Mouse (Mus musculus): ENCODE data around the gene Sfxn5. TPM values are rescaled to one million over a fixed set of nuclear protein-coding genes. Genes with fewer than 3 reads are reported as not detected.

Gene Sfxn5
- polyA plus RNA-seq, 1 experiment from 2014 or later = 8.2 TPM

GRCm38 (mm10) chr6:85373066-85373860, 40.0 kb upstream of the Sfxn5 start:
- no peaks in the 10 kb centered on the region for H3K9me3 ChIP-seq
- peaks cover 4% of the 10 kb centered on the region; the same call in 1 of the 2 replicates for H3K36me3 ChIP-seq
- H3K4me1 ChIP-seq = peaks cover 45% of the 10 kb centered on the region
- no peak for ATAC-seq (ENCODE audit: insufficient number of reproducible peaks, insufficient read depth, low FRiP score, low TSS enrichment, low read depth)
- no peaks in the 10 kb centered on the region for H3K27me3 ChIP-seq
- H3K9ac ChIP-seq = peak overlapping the region; percentile 89
- H3K4me2 ChIP-seq = peak overlapping the region; percentile 83
- 85% methylated on average over 10 of the region's 10 CpGs for WGBS
- peak overlapping the region; percentile 81 for H3K4me3 ChIP-seq
- no peak overlapping the region for H3K27ac ChIP-seq

GRCm38 (mm10) chr6:85372496-85372895, 39.3 kb upstream of the Sfxn5 start:
- Histone ChIP-seq H3K4me1 (peaks cover 45% of the 10 kb centered on the region), H3K4me2 (peak overlapping the region; percentile 83), H3K4me3 (peak overlapping the region; percentile 81), H3K36me3 (peaks cover 4% of the 10 kb centered on the region; the same call in 1 of the 2 replicates), H3K9ac (peak overlapping the region; percentile 89; the same call in 1 of the 2 replicates), H3K9me3 (no peaks in the 10 kb centered on the region), H3K27me3 (no peaks in the 10 kb centered on the region), H3K27ac (no peak overlapping the region)
- no peak for ATAC-seq (ENCODE audit: insufficient number of reproducible peaks, insufficient read depth, low FRiP score, low TSS enrichment, low read depth)
- 75% methylated on average over 2 of the region's 2 CpGs for WGBS

- Histone ChIP-seq H3K4me3 (no peak overlapping the region), H3K9ac (peak overlapping the region; percentile 89; the same call in 1 of the 2 replicates), H3K4me1 (peaks cover 51% of the 10 kb centered on the region), H3K27me3 (no peaks in the 10 kb centered on the region), H3K4me2 (peak overlapping the region; percentile 83), H3K9me3 (no peaks in the 10 kb centered on the region), H3K27ac (no peak overlapping the region), H3K36me3 (peaks cover 4% of the 10 kb centered on the region; the same call in 1 of the 2 replicates)
- ATAC-seq (ENCODE audit: insufficient number of reproducible peaks, insufficient read depth, low FRiP score, low TSS enrichment, low read depth) = no peak
- 80% methylated on average over 6 of the region's 6 CpGs for WGBS
These were observed 38.7 kb upstream of the Sfxn5 start for GRCm38 (mm10) chr6:85371859-85372405.

GRCm38 (mm10) chr6:85370666-85371430, 37.6 kb upstream of the Sfxn5 start:
- H3K4me1 ChIP-seq = peaks cover 60% of the 10 kb centered on the region
- H3K9me3 ChIP-seq = no peaks in the 10 kb centered on the region
- no peaks in the 10 kb centered on the region for H3K27me3 ChIP-seq
- no peak overlapping the region for H3K4me3 ChIP-seq
- peaks cover 4% of the 10 kb centered on the region; the same call in 1 of the 2 replicates for H3K36me3 ChIP-seq
- 89% methylated on average over 9 of the region's 9 CpGs for WGBS
- no peak overlapping the region for H3K4me2 ChIP-seq
- H3K9ac ChIP-seq = no peak overlapping the region
- ATAC-seq (ENCODE audit: insufficient number of reproducible peaks, insufficient read depth, low FRiP score, low TSS enrichment, low read depth) = no peak
- no peak overlapping the region for H3K27ac ChIP-seq

GRCm38 (mm10) chr6:85370041-85370440, 36.8 kb upstream of the Sfxn5 start:
- no peak overlapping the region for H3K4me3 ChIP-seq
- H3K9me3 ChIP-seq = no peaks in the 10 kb centered on the region
- H3K4me2 ChIP-seq = no peak overlapping the region
- no peaks in the 10 kb centered on the region for H3K27me3 ChIP-seq
- 81% methylated on average over 5 of the region's 5 CpGs for WGBS
- H3K9ac ChIP-seq = no peak overlapping the region
- ATAC-seq (ENCODE audit: insufficient number of reproducible peaks, insufficient read depth, low FRiP score, low TSS enrichment, low read depth) = no peak
- H3K27ac ChIP-seq = no peak overlapping the region
- H3K4me1 ChIP-seq = peaks cover 60% of the 10 kb centered on the region
- peaks cover 4% of the 10 kb centered on the region; the same call in 1 of the 2 replicates for H3K36me3 ChIP-seq

- H3K4me2 ChIP-seq = no peak overlapping the region
- H3K27me3 ChIP-seq = no peaks in the 10 kb centered on the region
- H3K9me3 ChIP-seq = no peaks in the 10 kb centered on the region
- WGBS = 77% methylated on average over 5 of the region's 5 CpGs
- H3K4me1 ChIP-seq = peaks cover 60% of the 10 kb centered on the region
- peak overlapping the region; percentile 22; the same call in 1 of the 2 replicates for H3K27ac ChIP-seq
- ATAC-seq (ENCODE audit: insufficient number of reproducible peaks, insufficient read depth, low FRiP score, low TSS enrichment, low read depth) = 0 out of 2 replicates have a peak, but pooled peaks have one; percentile 15
- peaks cover 4% of the 10 kb centered on the region; the same call in 1 of the 2 replicates for H3K36me3 ChIP-seq
- H3K4me3 ChIP-seq = no peak overlapping the region
- H3K9ac ChIP-seq = no peak overlapping the region
These were observed 36.1 kb upstream of the Sfxn5 start for GRCm38 (mm10) chr6:85369181-85369860.

GRCm38 (mm10) chr6:85368722-85369121, 35.5 kb upstream of the Sfxn5 start:
- no peak overlapping the region for H3K4me3 ChIP-seq
- ATAC-seq (ENCODE audit: insufficient number of reproducible peaks, insufficient read depth, low FRiP score, low TSS enrichment, low read depth) = peak; percentile 11; the same call in 1 of the 2 replicates
- peaks cover 4% of the 10 kb centered on the region; the same call in 1 of the 2 replicates for H3K36me3 ChIP-seq
- H3K4me2 ChIP-seq = no peak overlapping the region
- H3K9me3 ChIP-seq = no peaks in the 10 kb centered on the region
- 61% methylated on average over 5 of the region's 5 CpGs for WGBS
- peaks cover 58% of the 10 kb centered on the region for H3K4me1 ChIP-seq
- no peak overlapping the region for H3K9ac ChIP-seq
- H3K27ac ChIP-seq = peak overlapping the region; percentile 22; the same call in 1 of the 2 replicates
- H3K27me3 ChIP-seq = no peaks in the 10 kb centered on the region

GRCm38 (mm10) chr6:85368166-85368565, 34.9 kb upstream of the Sfxn5 start:
- H3K27me3 ChIP-seq = no peaks in the 10 kb centered on the region
- 89% methylated on average over 1 of the region's 1 CpGs for WGBS

GRCm38 (mm10) chr6:85366387-85366786, 33.2 kb upstream of the Sfxn5 start:
- H3K9ac ChIP-seq = no peak overlapping the region
- H3K36me3 ChIP-seq = peaks cover 4% of the 10 kb centered on the region; the same call in 1 of the 2 replicates
- peaks cover 34% of the 10 kb centered on the region for H3K4me1 ChIP-seq
- H3K27me3 ChIP-seq = no peaks in the 10 kb centered on the region
- H3K27ac ChIP-seq = no peak overlapping the region
- WGBS = 70% methylated on average over 1 of the region's 1 CpGs
- ATAC-seq (ENCODE audit: insufficient number of reproducible peaks, insufficient read depth, low FRiP score, low TSS enrichment, low read depth) = no peak
- no peak overlapping the region for H3K4me2 ChIP-seq
- H3K9me3 ChIP-seq = no peaks in the 10 kb centered on the region
- no peak overlapping the region for H3K4me3 ChIP-seq

More at GRCm38 (mm10) chr6:85368166-85368565, 34.9 kb upstream of the Sfxn5 start:
- Histone ChIP-seq H3K9ac (no peak overlapping the region), H3K9me3 (no peaks in the 10 kb centered on the region), H3K4me1 (peaks cover 52% of the 10 kb centered on the region), H3K4me3 (no peak overlapping the region), H3K36me3 (peaks cover 4% of the 10 kb centered on the region; the same call in 1 of the 2 replicates), H3K4me2 (no peak overlapping the region), H3K27ac (no peak overlapping the region)
- ATAC-seq (ENCODE audit: insufficient number of reproducible peaks, insufficient read depth, low FRiP score, low TSS enrichment, low read depth) = no peak

- H3K9ac ChIP-seq = no peak overlapping the region
- no peak overlapping the region for H3K4me3 ChIP-seq
- H3K36me3 ChIP-seq = no peaks in the 10 kb centered on the region
- H3K9me3 ChIP-seq = no peaks in the 10 kb centered on the region
- no peak overlapping the region for H3K27ac ChIP-seq
- H3K4me2 ChIP-seq = no peak overlapping the region
- no peaks in the 10 kb centered on the region for H3K27me3 ChIP-seq
- WGBS = 73% methylated on average over 5 of the region's 5 CpGs
- no peak for ATAC-seq (ENCODE audit: insufficient number of reproducible peaks, insufficient read depth, low FRiP score, low TSS enrichment, low read depth)
- H3K4me1 ChIP-seq = peaks cover 25% of the 10 kb centered on the region
These were observed 31.2 kb upstream of the Sfxn5 start for GRCm38 (mm10) chr6:85364439-85364838.

GRCm38 (mm10) chr6:85363906-85364260, 30.7 kb upstream of the Sfxn5 start:
- no peaks in the 10 kb centered on the region for H3K27me3 ChIP-seq
- no peak overlapping the region for H3K9ac ChIP-seq
- H3K4me2 ChIP-seq = no peak overlapping the region
- peaks cover 20% of the 10 kb centered on the region for H3K4me1 ChIP-seq
- no peak for ATAC-seq (ENCODE audit: insufficient number of reproducible peaks, insufficient read depth, low FRiP score, low TSS enrichment, low read depth)
- H3K27ac ChIP-seq = no peak overlapping the region
- 76% methylated on average over 4 of the region's 4 CpGs for whole genome bisulfite sequencing
- H3K36me3 ChIP-seq = no peaks in the 10 kb centered on the region
- H3K4me3 ChIP-seq = no peak overlapping the region
- H3K9me3 ChIP-seq = no peaks in the 10 kb centered on the region

Data from embryonic facial prominence, embryonic 13.5 days (tissue).